Mouse (Mus musculus): ENCODE results near the gene Fgfr1op2.
A peak's percentile ranks its signal among the peaks of the same experiment; 100 is the strongest.
"Not testable (repeated sequence)": the region's sequence is repeated elsewhere in the genome, so short reads cannot be mapped to it uniquely, and the experiment has no call there.

The Fgfr1op2 gene

GRCm38 (mm10) chr6:146576903-146577302 lies at the start of gene Fgfr1op2:
Gene Fgfr1op2, plus strand, starts transcription at chr6:146577203.
- DNase-seq (ENCODE audit: low spot score) = no peak

GRCm38 (mm10) chr6:146527537-146527936 lies 49.5 kb upstream of the Fgfr1op2 start:
- no peak for DNase-seq (ENCODE audit: low spot score)

- DNase-seq (ENCODE audit: low spot score) = no peak
Measured at GRCm38 (mm10) chr6:146530363-146530762, 46.6 kb upstream of the Fgfr1op2 start.

- no peak for DNase-seq (ENCODE audit: low spot score)
Measured at GRCm38 (mm10) chr6:146530769-146531168, 46.2 kb upstream of the Fgfr1op2 start.

- no peak for DNase-seq (ENCODE audit: low spot score)
Measured at GRCm38 (mm10) chr6:146533146-146533545, 43.9 kb upstream of the Fgfr1op2 start.

- no peak for DNase-seq (ENCODE audit: low spot score)
Measured at GRCm38 (mm10) chr6:146535501-146535900, 41.5 kb upstream of the Fgfr1op2 start.

- no peak for DNase-seq (ENCODE audit: low spot score)
Measured at GRCm38 (mm10) chr6:146537111-146537510, 39.9 kb upstream of the Fgfr1op2 start.

- DNase-seq (ENCODE audit: low spot score) = no peak
Measured at GRCm38 (mm10) chr6:146538071-146538470, 38.9 kb upstream of the Fgfr1op2 start.

GRCm38 (mm10) chr6:146538661-146539060 lies 38.3 kb upstream of the Fgfr1op2 start:
- DNase-seq (ENCODE audit: low spot score) = no peak

- no peak for DNase-seq (ENCODE audit: low spot score)
Measured at GRCm38 (mm10) chr6:146540386-146540785, 36.6 kb upstream of the Fgfr1op2 start.

GRCm38 (mm10) chr6:146544622-146545021 lies 32.4 kb upstream of the Fgfr1op2 start:
- no peak for DNase-seq (ENCODE audit: low spot score)

- no peak for DNase-seq (ENCODE audit: low spot score)
Measured at GRCm38 (mm10) chr6:146545289-146545865, 31.6 kb upstream of the Fgfr1op2 start.

GRCm38 (mm10) chr6:146550421-146550820 lies 26.6 kb upstream of the Fgfr1op2 start:
- DNase-seq (ENCODE audit: low spot score) = no peak

- DNase-seq (ENCODE audit: low spot score) = no peak
Measured at GRCm38 (mm10) chr6:146551326-146551725, 25.7 kb upstream of the Fgfr1op2 start.

- DNase-seq (ENCODE audit: low spot score) = not testable (repeated sequence)
Measured at GRCm38 (mm10) chr6:146562461-146562860, 14.5 kb upstream of the Fgfr1op2 start.

- DNase-seq (ENCODE audit: low spot score) = no peak
Measured at GRCm38 (mm10) chr6:146572073-146572472, 4.9 kb upstream of the Fgfr1op2 start.

- peak; percentile 99 for DNase-seq (ENCODE audit: low spot score)
Measured at GRCm38 (mm10) chr6:146577310-146578109, 507 bp downstream of the Fgfr1op2 start, which contains the start of gene Ints13. Gene Ints13, minus strand, starts transcription at chr6:146577835.

- peak; percentile 86 for DNase-seq (ENCODE audit: low spot score)
Measured at GRCm38 (mm10) chr6:146578111-146578531, 1.1 kb downstream of the Fgfr1op2 start.

GRCm38 (mm10) chr6:146578586-146578985 lies 1.6 kb downstream of the Fgfr1op2 start:
- DNase-seq (ENCODE audit: low spot score) = peak; percentile 64

- no peak for DNase-seq (ENCODE audit: low spot score)
Measured at GRCm38 (mm10) chr6:146580381-146580926, 3.5 kb downstream of the Fgfr1op2 start.

- DNase-seq (ENCODE audit: low spot score) = no peak
Measured at GRCm38 (mm10) chr6:146583366-146584046, 6.5 kb downstream of the Fgfr1op2 start.

GRCm38 (mm10) chr6:146585134-146585533 lies 8.1 kb downstream of the Fgfr1op2 start:
- DNase-seq (ENCODE audit: low spot score) = no peak
